Mouse (Mus musculus) heart, embryonic 15.5 days (tissue): ENCODE data around the gene 1110051M20Rik. TPM values are rescaled to one million over a fixed set of nuclear protein-coding genes. Genes with fewer than 3 reads are reported as not detected.

ENCODE experiments used
- ATAC-seq: fragments of 200-750 bp; cut with Nextera tagmentation; replicated peaks from 2 replicates; pipeline ENCODE4 v1.8.0; 2017; ENCODE audit warnings: low read depth, moderate TSS enrichment; ENCODE audit not compliant: insufficient number of reproducible peaks, insufficient read depth, low FRiP score
- H3K27ac ChIP-seq: fragments of 300-500 bp; sonication (generic); 2 replicates; pipeline ENCODE4 v1.5.1; 2015; ENCODE audit warnings: mild to moderate bottlenecking, inconsistent platforms
- H3K27me3 ChIP-seq: fragments of 300-500 bp; sonication (generic); 2 replicates; pipeline ENCODE4 v1.6.1; 2015; ENCODE audit warnings: inconsistent platforms
- H3K36me3 ChIP-seq: fragments of 300-500 bp; sonication (generic); 2 replicates; pipeline ENCODE4 v1.6.1; 2015; ENCODE audit warnings: mild to moderate bottlenecking, inconsistent platforms
- H3K4me1 ChIP-seq: fragments of 300-500 bp; sonication (generic); replicated peaks from 2 replicates; pipeline ENCODE4 v1.6.1; 2015; ENCODE audit warnings: inconsistent platforms
- H3K4me2 ChIP-seq: fragments of 300-500 bp; sonication (generic); 2 replicates; pipeline ENCODE4 v1.6.1; 2015; ENCODE audit warnings: inconsistent platforms, mild to moderate bottlenecking, moderate library complexity
- H3K4me3 ChIP-seq: fragments of 300-500 bp; sonication (generic); 2 replicates; pipeline ENCODE4 v1.5.1; 2015; ENCODE audit warnings: mild to moderate bottlenecking, inconsistent platforms
- H3K9ac ChIP-seq: fragments of 300-500 bp; sonication (generic); 2 replicates; pipeline ENCODE4 v1.6.1; 2015; ENCODE audit warnings: mild to moderate bottlenecking, inconsistent platforms
- H3K9me3 ChIP-seq: fragments of 300-500 bp; sonication (generic); replicated peaks from 2 replicates; pipeline ENCODE4 v1.6.1; 2016; ENCODE audit warnings: inconsistent platforms
- WGBS: fragments of 180-500 bp; shearing (Covaris S2); methylation state at CpG from one replicate; pipeline ENCODE4 v1.1.7; 2015; ENCODE audit warnings: mixed read lengths; 5-methylcytosine and 5-hydroxymethylcytosine counted together
- polyA plus RNA-seq: library from polyadenylated mRNA; unstranded; fragments of >200 nt; fragmentation: Nextera tagmentation; extraction: Ambion mirVana; gene quantifications from 2 replicates; pipeline ENCODE4 v1.2.1, GENCODE M21; 2015

1110051M20Rik gene
- polyA plus RNA-seq, 1 experiment from 2014 or later: 34.8 TPM

DNA sequence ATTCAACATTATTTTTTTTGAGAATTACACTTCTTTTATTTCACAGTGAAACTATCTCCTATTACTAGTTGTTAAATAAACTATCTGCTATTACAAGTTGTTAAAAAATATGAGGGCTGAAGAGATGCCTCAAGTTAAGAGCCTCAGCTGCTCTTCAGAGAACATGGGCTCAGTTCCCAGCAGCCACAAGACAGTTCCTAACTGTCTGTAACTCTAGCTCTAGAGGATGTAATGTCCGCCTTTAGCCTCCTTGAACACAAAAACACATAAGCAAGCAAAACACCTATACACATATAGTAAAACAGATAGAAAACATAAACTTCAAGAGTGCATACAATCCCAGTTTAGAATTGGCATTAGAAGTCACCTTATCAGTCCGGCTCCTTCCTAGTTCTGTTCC lies 104.9 kb downstream of the 1110051M20Rik start:
- no peaks in the 10 kb centered on the region for H3K36me3 ChIP-seq
- WGBS: 88% methylated on average over 2 of the region's 2 CpGs
- H3K27me3 ChIP-seq: no peaks in the 10 kb centered on the region
- no peak overlapping the region for H3K4me2 ChIP-seq
- no peaks in the 10 kb centered on the region for H3K9me3 ChIP-seq
- no peak for ATAC-seq
- H3K27ac ChIP-seq: no peak overlapping the region
- H3K4me3 ChIP-seq: no peak overlapping the region
- 0 out of 2 replicates have a peak, but pooled peaks cover under 1% of the 10 kb centered on the region for H3K4me1 ChIP-seq
- H3K9ac ChIP-seq: no peak overlapping the region

DNA sequence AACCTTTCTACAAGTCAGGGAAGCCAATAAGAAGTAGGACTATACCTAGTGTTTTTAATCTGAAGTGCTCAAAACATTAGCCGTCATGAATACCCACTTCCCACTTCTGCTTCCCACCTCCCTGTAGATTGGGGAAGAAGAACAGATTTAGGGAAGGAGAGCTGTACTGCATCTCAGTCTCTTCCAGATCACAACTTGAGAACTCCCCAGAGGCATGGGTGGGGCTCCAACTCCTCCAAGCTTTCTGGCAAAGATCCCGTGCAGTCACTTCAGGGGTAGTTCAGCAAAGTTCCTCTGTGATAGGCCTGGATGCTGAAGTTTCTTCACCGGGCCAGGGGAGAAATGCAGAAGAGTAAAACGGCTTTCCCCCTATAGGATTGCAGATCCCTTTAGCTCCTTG lies 109.4 kb downstream of the 1110051M20Rik start:
- Histone ChIP-seq H3K4me1 (0 out of 2 replicates have a peak, but pooled peaks cover 3% of the 10 kb centered on the region), H3K36me3 (no peaks in the 10 kb centered on the region), H3K4me2 (no peak overlapping the region), H3K9ac (no peak overlapping the region), H3K9me3 (no peaks in the 10 kb centered on the region), H3K27me3 (no peaks in the 10 kb centered on the region), H3K27ac (no peak overlapping the region), H3K4me3 (no peak overlapping the region)
- ATAC-seq: no peak
- WGBS: 44% methylated on average over 4 of the region's 4 CpGs

DNA sequence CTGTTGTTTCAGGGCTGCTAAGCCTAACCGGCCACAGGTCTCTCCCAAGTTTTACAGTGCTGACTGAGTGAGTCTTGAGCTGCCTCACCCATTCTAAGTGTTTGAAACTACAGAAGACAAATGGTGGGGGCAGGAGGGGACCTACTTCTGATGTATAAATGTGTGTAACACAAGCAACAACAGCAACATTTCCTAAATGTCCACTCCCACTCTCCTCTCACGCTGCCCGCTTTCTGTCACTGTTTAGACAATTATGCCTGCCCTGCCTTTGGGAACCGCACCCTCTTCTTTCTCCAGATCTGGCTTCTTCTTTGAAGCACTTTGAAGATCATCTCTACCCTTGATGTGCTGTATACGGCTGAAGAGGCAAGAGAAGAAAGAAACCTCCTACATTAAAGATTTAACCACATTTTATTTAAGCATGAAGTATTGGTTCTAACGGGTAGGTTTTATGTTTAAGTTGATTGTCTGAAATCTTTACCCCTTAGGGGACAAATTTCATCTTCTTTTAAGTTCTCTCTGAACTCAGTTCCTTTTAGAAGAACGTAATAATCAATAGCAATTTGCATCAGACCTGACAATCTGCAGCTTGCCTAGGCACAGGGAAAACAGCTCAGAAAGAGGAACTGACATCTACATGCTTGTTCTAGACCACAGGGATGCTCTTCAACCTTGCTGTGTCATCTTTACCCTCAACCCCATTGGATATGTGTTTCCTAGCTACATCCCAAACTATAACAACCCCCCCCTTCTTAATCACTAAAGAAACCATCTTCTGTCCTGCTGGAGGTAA lies 113.3 kb downstream of the 1110051M20Rik start:
- 83% methylated on average over 7 of the region's 7 CpGs for WGBS
- ATAC-seq: no peak
- Histone ChIP-seq H3K4me2 (no peak overlapping the region), H3K36me3 (no peaks in the 10 kb centered on the region), H3K4me1 (0 out of 2 replicates have a peak, but pooled peaks cover 3% of the 10 kb centered on the region), H3K27me3 (no peaks in the 10 kb centered on the region), H3K9ac (no peak overlapping the region), H3K27ac (no peak overlapping the region), H3K4me3 (no peak overlapping the region), H3K9me3 (no peaks in the 10 kb centered on the region)

DNA sequence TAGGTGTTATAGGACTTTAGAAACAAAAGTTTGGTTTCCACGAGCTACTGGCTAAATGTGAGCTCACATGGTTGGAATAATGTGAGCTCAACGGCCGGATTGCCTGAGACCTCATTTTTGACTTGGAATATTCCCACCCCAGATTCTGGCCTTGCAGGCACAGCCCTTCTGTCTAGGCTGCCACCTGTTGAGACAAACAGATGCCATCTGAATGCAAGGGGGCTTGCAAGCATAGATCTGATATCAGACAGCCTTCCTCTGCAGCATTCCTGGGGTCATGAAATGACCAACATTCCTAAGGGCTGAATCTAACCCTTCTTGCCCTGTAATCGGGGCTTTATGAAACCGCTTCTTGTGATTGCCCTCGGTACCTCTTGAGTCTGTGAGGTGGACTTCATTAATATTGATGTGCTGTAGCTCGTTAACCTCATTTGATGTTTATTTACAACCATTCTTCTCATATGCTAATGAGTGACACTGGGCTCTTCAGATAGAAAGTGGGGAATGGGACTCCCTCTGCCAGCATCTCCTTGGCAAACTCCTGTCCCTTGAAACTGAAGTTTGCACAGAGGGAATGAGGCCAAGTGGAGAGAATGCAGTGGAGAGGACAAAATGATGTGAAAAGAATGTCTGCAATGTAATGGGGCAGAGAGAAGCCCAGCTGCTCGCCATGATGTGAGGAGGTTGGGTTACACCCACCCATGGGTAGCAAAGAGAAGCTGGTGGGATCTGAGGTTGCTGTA lies 114.3 kb downstream of the 1110051M20Rik start:
- no peak for ATAC-seq
- H3K4me2 ChIP-seq: no peak overlapping the region
- no peaks in the 10 kb centered on the region for H3K9me3 ChIP-seq
- 0 out of 2 replicates have a peak, but pooled peaks cover 3% of the 10 kb centered on the region for H3K4me1 ChIP-seq
- no peaks in the 10 kb centered on the region for H3K36me3 ChIP-seq
- no peaks in the 10 kb centered on the region for H3K27me3 ChIP-seq
- H3K9ac ChIP-seq: no peak overlapping the region
- H3K4me3 ChIP-seq: no peak overlapping the region
- WGBS: 80% methylated on average over 8 of the region's 8 CpGs
- no peak overlapping the region for H3K27ac ChIP-seq

DNA sequence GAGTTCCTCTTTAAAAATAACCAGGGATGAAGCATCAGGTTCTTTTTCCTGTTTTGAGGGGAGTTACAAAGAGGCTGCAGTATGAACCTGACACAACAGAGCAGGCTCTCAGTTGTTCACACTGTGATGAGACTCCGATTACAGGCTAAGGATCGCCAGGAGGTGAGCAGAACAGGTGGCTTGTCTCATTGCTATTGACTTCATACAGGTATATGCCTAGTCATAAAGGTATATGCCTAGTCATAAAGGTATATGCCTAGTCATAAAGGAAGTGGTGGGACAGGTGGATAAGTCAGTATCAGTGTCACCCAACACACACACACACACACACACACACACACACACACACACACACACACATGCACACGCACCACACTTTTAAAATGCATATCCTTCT lies 115.8 kb downstream of the 1110051M20Rik start:
- Histone ChIP-seq H3K9ac (no peak overlapping the region), H3K27ac (no peak overlapping the region), H3K4me3 (no peak overlapping the region), H3K4me2 (no peak overlapping the region), H3K4me1 (no peaks in the 10 kb centered on the region), H3K9me3 (no peaks in the 10 kb centered on the region), H3K36me3 (no peaks in the 10 kb centered on the region), H3K27me3 (no peaks in the 10 kb centered on the region)
- no peak for ATAC-seq
- 91% methylated on average over 3 of the region's 3 CpGs for WGBS

DNA sequence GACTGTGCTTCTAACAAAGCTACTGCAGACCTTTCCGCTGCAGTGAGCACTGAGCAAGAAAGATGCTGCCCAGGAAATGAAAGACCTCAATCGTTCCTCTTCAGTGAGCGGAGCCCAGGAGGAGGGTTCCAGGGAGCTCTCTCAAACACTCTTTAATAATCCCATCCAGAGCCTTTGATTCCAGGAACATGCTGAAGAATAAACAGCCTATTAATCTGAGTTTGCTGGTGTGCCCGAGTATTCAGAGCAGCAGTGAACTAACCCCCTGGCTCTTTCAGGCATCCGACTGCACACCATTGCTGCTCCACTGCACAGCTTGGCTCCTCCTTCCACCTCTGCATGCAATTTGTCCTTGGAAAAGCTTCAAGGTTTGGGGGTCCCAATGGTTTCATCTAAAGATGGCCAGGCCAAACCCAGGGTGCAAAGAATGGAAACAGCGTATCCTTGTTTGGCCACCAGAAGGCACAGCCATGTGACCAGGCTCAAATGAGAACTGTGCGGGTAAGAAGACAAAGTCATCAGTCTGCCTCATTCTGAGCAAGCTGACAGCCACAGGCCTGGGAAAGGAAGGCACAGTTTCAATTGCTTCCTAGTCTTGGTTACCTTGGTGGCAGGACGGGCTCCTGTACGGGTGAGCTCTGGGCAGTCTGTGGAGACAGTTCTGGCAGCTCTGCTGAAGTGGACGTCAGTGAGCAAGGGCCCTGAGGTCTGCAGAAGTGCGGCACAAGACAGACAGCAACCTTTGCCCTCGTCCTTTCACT lies 116.4 kb downstream of the 1110051M20Rik start:
- 66% methylated on average over 12 of the region's 12 CpGs for WGBS
- no peak overlapping the region for H3K27ac ChIP-seq
- no peaks in the 10 kb centered on the region for H3K27me3 ChIP-seq
- H3K4me3 ChIP-seq: no peak overlapping the region
- H3K9ac ChIP-seq: no peak overlapping the region
- H3K4me2 ChIP-seq: no peak overlapping the region
- ATAC-seq: no peak
- no peaks in the 10 kb centered on the region for H3K9me3 ChIP-seq
- no peaks in the 10 kb centered on the region for H3K36me3 ChIP-seq
- H3K4me1 ChIP-seq: no peaks in the 10 kb centered on the region

DNA sequence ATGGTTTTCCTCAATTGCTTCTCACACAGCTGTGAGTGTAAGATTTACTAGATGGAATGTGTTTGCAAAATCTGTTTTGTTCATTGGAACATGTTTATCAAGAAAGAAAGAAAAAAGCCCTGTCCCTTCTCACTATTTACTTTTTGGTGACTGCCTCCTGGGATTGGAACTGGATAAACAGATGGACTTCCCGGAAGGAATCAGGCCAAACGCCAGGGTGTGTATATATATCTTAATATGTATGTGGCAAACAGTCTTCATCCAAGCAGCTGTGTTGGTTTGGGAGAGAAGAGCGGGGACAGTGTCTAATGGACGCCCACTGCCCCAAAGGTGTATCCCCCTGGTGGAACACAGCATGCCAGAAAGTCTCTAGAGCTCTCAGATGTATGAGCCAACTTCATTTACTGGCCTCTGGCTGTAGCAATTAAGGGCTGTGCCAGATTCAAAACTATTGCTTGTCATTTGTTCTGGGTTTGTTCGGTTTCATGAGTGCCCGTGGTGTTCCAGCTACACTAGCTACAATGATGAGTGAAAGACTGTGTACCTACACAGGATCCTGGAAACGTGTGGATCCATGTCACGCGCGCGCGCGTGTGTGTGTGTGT lies 117.7 kb downstream of the 1110051M20Rik start:
- no peaks in the 10 kb centered on the region for H3K9me3 ChIP-seq
- no peak overlapping the region for H3K27ac ChIP-seq
- H3K4me2 ChIP-seq: no peak overlapping the region
- WGBS: 84% methylated on average over 13 of the region's 13 CpGs
- no peak overlapping the region for H3K9ac ChIP-seq
- H3K36me3 ChIP-seq: no peaks in the 10 kb centered on the region
- no peak overlapping the region for H3K4me3 ChIP-seq
- ATAC-seq: no peak
- no peaks in the 10 kb centered on the region for H3K4me1 ChIP-seq
- H3K27me3 ChIP-seq: no peaks in the 10 kb centered on the region

DNA sequence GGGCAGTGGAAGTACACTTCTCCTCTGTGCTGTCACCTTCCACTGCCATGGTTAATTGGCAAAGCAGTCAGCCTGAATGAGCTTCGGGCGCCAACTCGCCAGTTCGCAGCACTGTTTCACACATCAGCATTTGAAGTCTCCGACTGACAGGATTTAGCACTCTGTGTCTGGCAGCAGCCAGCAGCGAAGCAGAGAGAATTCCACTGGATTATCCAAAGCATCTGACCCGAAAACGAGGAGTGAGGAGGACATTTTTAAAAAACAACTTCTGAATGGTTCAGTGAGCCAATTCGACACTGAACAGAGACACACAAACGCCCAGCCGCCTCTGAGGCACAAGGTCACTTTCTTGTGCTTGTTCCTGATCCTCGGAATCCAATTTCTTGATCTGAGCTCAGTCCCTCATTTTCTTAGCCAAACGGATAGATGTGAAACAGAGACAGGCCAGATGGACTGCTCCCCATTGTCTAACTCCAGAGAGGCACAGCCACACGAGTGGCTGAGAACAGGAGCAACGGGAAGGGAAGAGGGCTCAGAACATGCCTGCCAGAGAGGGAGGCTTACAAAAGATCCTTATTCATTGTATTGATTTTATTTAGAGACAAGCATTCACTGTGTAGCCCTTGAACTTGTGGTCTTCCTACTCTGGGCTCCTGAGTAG lies 119.6 kb downstream of the 1110051M20Rik start:
- ATAC-seq: no peak
- Histone ChIP-seq H3K27ac (no peak overlapping the region), H3K36me3 (no peaks in the 10 kb centered on the region), H3K27me3 (no peaks in the 10 kb centered on the region), H3K9me3 (no peaks in the 10 kb centered on the region), H3K4me1 (no peaks in the 10 kb centered on the region), H3K9ac (no peak overlapping the region), H3K4me2 (no peak overlapping the region), H3K4me3 (no peak overlapping the region)
- WGBS: 51% methylated on average over 15 of the region's 15 CpGs

DNA sequence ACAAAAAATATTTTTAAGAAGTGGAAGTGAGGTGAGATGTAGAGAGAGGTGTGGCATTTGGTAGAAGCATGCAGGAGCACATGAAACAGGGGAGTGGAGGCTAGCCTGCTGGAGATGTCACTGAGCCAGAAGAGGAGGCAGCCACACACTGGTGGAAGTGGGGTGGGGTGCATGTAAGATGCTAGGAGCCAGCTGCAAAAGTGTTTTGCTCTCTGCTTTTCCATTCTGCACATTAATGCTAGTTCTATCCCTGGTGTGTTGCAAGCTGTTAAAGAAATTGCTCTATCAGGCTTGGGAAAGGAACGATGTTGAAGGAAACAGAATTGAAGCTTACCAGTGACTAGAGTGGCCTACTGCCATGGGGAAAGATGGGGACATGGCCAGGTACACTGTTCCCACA lies 120.2 kb downstream of the 1110051M20Rik start:
- Histone ChIP-seq H3K9me3 (no peaks in the 10 kb centered on the region), H3K4me1 (no peaks in the 10 kb centered on the region), H3K27ac (no peak overlapping the region), H3K9ac (no peak overlapping the region), H3K36me3 (no peaks in the 10 kb centered on the region), H3K4me3 (no peak overlapping the region), H3K27me3 (no peaks in the 10 kb centered on the region), H3K4me2 (no peak overlapping the region)
- WGBS: 80% methylated on average over 1 of the region's 1 CpGs
- ATAC-seq: no peak

DNA sequence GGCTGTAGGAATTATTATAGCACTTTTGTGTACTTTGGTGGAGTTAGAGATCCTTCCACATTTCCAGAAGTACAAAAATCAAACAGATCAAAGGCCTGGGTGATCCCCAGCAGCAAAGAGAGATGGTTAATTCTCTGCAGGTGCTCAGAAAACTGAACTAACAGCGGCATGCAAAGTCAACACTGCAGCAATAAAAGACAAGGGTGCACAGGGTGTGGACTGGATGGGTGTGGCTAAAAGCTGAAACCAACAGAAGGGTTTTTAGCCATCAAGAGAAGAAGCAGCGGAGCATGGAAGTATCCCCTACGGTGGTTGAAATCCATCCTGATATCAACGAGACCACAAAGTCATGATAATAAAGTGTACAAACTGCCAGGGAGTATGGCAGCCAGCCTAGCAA lies 122.0 kb downstream of the 1110051M20Rik start:
- Histone ChIP-seq H3K4me1 (no peaks in the 10 kb centered on the region), H3K4me3 (no peak overlapping the region), H3K36me3 (no peaks in the 10 kb centered on the region), H3K27me3 (no peaks in the 10 kb centered on the region), H3K4me2 (no peak overlapping the region), H3K9ac (no peak overlapping the region), H3K9me3 (no peaks in the 10 kb centered on the region), H3K27ac (no peak overlapping the region)
- no peak for ATAC-seq
- 82% methylated on average over 4 of the region's 4 CpGs for WGBS
